Mouse (Mus musculus): Measurements from ENCODE around the gene Cuedc2. TPM values are rescaled to one million over a fixed set of nuclear protein-coding genes. Genes with fewer than 3 reads are reported as not detected.
A peak's percentile ranks its signal among the peaks of the same experiment; 100 is the strongest.

Gene Cuedc2
- polyA plus RNA-seq, 1 experiment from 2014 or later = 80.0 TPM

- Histone ChIP-seq H3K36me3 (ENCODE audit: control insufficient read depth, insufficient read depth) (0 out of 2 replicates have a peak, but pooled peaks cover 6% of the 10 kb centered on the region), H3K4me1 (replicated peaks; ENCODE audit: control insufficient read depth, insufficient read depth, low read length) (no peaks in the 10 kb centered on the region), H3K4me3 (ENCODE audit: low read depth, low read length) (no peak overlapping the region), H3K27ac (ENCODE audit: low read depth, low read length) (no peak overlapping the region), H3K9ac (ENCODE audit: low read depth, low read length) (no peak overlapping the region), H3K9me3 (ENCODE audit: control insufficient read depth) (no peaks in the 10 kb centered on the region), H3K4me2 (replicated peaks; ENCODE audit: low read depth) (no peak overlapping the region), H3K27me3 (replicated peaks; ENCODE audit: control insufficient read depth, insufficient read depth, low read length) (no peaks in the 10 kb centered on the region)
- WGBS = 89% methylated on average over 21 of the region's 23 CpGs
- no peak for ATAC-seq
- no peak for TF ChIP-seq CTCF (IDR thresholded peaks at IDR 0.05; ENCODE audit: low read depth)
Measured at GRCm38 (mm10) chr19:46367798-46368590, 29.5 kb upstream of the Cuedc2 start.

GRCm38 (mm10) chr19:46363294-46364009 is 24.9 kb upstream of the Cuedc2 start:
- no peaks in the 10 kb centered on the region for H3K9me3 ChIP-seq (ENCODE audit: control insufficient read depth)
- H3K27me3 ChIP-seq (replicated peaks; ENCODE audit: control insufficient read depth, insufficient read depth, low read length) = no peaks in the 10 kb centered on the region
- H3K4me3 ChIP-seq (ENCODE audit: low read depth, low read length) = no peak overlapping the region
- 82% methylated on average over 11 of the region's 11 CpGs for WGBS
- no peaks in the 10 kb centered on the region for H3K36me3 ChIP-seq (ENCODE audit: control insufficient read depth, insufficient read depth)
- no peaks in the 10 kb centered on the region for H3K4me1 ChIP-seq (replicated peaks; ENCODE audit: control insufficient read depth, insufficient read depth, low read length)
- TF ChIP-seq CTCF (IDR thresholded peaks at IDR 0.05; ENCODE audit: low read depth) = no peak
- no peak overlapping the region for H3K4me2 ChIP-seq (replicated peaks; ENCODE audit: low read depth)
- H3K27ac ChIP-seq (ENCODE audit: low read depth, low read length) = no peak overlapping the region
- no peak for ATAC-seq
- no peak overlapping the region for H3K9ac ChIP-seq (ENCODE audit: low read depth, low read length)

- no peak overlapping the region for H3K4me2 ChIP-seq (replicated peaks; ENCODE audit: low read depth)
- H3K27ac ChIP-seq (ENCODE audit: low read depth, low read length) = no peak overlapping the region
- H3K27me3 ChIP-seq (replicated peaks; ENCODE audit: control insufficient read depth, insufficient read depth, low read length) = no peaks in the 10 kb centered on the region
- no peaks in the 10 kb centered on the region for H3K9me3 ChIP-seq (ENCODE audit: control insufficient read depth)
- 86% methylated on average over 8 of the region's 8 CpGs for WGBS
- H3K4me1 ChIP-seq (replicated peaks; ENCODE audit: control insufficient read depth, insufficient read depth, low read length) = no peaks in the 10 kb centered on the region
- no peak for TF ChIP-seq CTCF (IDR thresholded peaks at IDR 0.05; ENCODE audit: low read depth)
- H3K4me3 ChIP-seq (ENCODE audit: low read depth, low read length) = no peak overlapping the region
- H3K9ac ChIP-seq (ENCODE audit: low read depth, low read length) = no peak overlapping the region
- ATAC-seq = no peak
- no peaks in the 10 kb centered on the region for H3K36me3 ChIP-seq (ENCODE audit: control insufficient read depth, insufficient read depth)
Measured at GRCm38 (mm10) chr19:46362104-46362503, 23.6 kb upstream of the Cuedc2 start.

GRCm38 (mm10) chr19:46358381-46358780 is 19.9 kb upstream of the Cuedc2 start:
- Histone ChIP-seq H3K4me1 (replicated peaks; ENCODE audit: control insufficient read depth, insufficient read depth, low read length) (no peaks in the 10 kb centered on the region), H3K4me2 (replicated peaks; ENCODE audit: low read depth) (peak overlapping the region; percentile 89), H3K27me3 (replicated peaks; ENCODE audit: control insufficient read depth, insufficient read depth, low read length) (no peaks in the 10 kb centered on the region), H3K36me3 (ENCODE audit: control insufficient read depth, insufficient read depth) (no peaks in the 10 kb centered on the region), H3K9me3 (ENCODE audit: control insufficient read depth) (no peaks in the 10 kb centered on the region), H3K4me3 (ENCODE audit: low read depth, low read length) (no peak overlapping the region), H3K9ac (ENCODE audit: low read depth, low read length) (no peak overlapping the region; the same call in 1 of the 2 replicates), H3K27ac (ENCODE audit: low read depth, low read length) (peak overlapping the region; percentile 69)
- no peak for TF ChIP-seq CTCF (IDR thresholded peaks at IDR 0.05; ENCODE audit: low read depth)
- 51% methylated on average over 4 of the region's 4 CpGs for WGBS
- ATAC-seq = peak; percentile 61

GRCm38 (mm10) chr19:46357344-46358280 is 19.1 kb upstream of the Cuedc2 start:
- peak; percentile 69 for ATAC-seq
- 10% methylated on average over 25 of the region's 25 CpGs for WGBS
- H3K9me3 ChIP-seq (ENCODE audit: control insufficient read depth) = no peaks in the 10 kb centered on the region
- no peak for TF ChIP-seq CTCF (IDR thresholded peaks at IDR 0.05; ENCODE audit: low read depth)
- peak overlapping the region; percentile 64 for H3K4me3 ChIP-seq (ENCODE audit: low read depth, low read length)
- H3K4me2 ChIP-seq (replicated peaks; ENCODE audit: low read depth) = peak overlapping the region; percentile 89
- no peaks in the 10 kb centered on the region for H3K4me1 ChIP-seq (replicated peaks; ENCODE audit: control insufficient read depth, insufficient read depth, low read length)
- H3K27me3 ChIP-seq (replicated peaks; ENCODE audit: control insufficient read depth, insufficient read depth, low read length) = no peaks in the 10 kb centered on the region
- H3K27ac ChIP-seq (ENCODE audit: low read depth, low read length) = peak overlapping the region; percentile 69
- H3K9ac ChIP-seq (ENCODE audit: low read depth, low read length) = peak overlapping the region; percentile 12; the same call in 1 of the 2 replicates
- no peaks in the 10 kb centered on the region for H3K36me3 ChIP-seq (ENCODE audit: control insufficient read depth, insufficient read depth)
